Mouse (Mus musculus): ENCODE measurements around the gene Aes.

DNA sequence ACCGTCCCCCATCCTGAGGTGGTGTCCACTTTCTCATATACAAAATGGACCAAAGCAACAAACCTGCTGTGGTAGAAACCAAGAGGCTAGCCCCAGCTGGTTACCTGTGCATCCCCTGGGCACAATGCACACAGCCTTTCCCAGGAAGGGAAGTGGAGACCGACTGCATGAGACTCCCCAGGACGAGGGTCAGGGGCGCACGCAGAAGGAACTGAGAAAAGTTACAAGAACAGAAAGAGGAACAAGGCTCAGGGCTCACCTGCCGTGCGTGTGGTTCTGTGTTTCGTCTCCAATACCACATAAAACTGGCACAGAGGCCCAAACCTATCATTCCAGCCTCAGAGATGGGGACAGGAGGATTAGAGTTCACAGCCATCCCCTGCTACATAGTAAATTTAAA, 42.1 kb upstream of the Aes start:
- no peak for TF ChIP-seq EP300 (optimal IDR thresholded peaks at IDR 0.05)
- TF ChIP-seq CTCF (IDR thresholded peaks at IDR 0.05; ENCODE audit: low read depth): no peak
